Mouse (Mus musculus) MN1 (cell line): Measurements from ENCODE around the gene Pum1.
"Not testable (repeated sequence)": the region's sequence is repeated elsewhere in the genome, so short reads cannot be mapped to it uniquely, and the experiment has no call there.

Experiments
- DNase-seq: peaks from one replicate; pipeline ENCODE4 v3.0.0-alpha.2; 2016; ENCODE audit warnings: low spot score

Pum1 gene

GRCm38 (mm10) chr4:130668541-130668940 lies 5.4 kb downstream of the Pum1 start:
- no peak for DNase-seq

- DNase-seq, result no peak
Observed at GRCm38 (mm10) chr4:130668991-130669390, 5.9 kb downstream of the Pum1 start.

GRCm38 (mm10) chr4:130670023-130670422 lies 6.9 kb downstream of the Pum1 start:
- not testable (repeated sequence) for DNase-seq

GRCm38 (mm10) chr4:130671079-130671845 lies 8.1 kb downstream of the Pum1 start:
- no peak for DNase-seq

GRCm38 (mm10) chr4:130672161-130672560 lies 9.0 kb downstream of the Pum1 start:
- no peak for DNase-seq

GRCm38 (mm10) chr4:130676746-130677145 lies 13.6 kb downstream of the Pum1 start:
- DNase-seq, result no peak

GRCm38 (mm10) chr4:130678149-130678548 lies 15.0 kb downstream of the Pum1 start:
- DNase-seq, result no peak

- DNase-seq, result no peak
Observed at GRCm38 (mm10) chr4:130680676-130681075, 17.6 kb downstream of the Pum1 start.

- not testable (repeated sequence) for DNase-seq
Observed at GRCm38 (mm10) chr4:130683051-130683450, 19.9 kb downstream of the Pum1 start.

GRCm38 (mm10) chr4:130693936-130694335 lies 30.8 kb downstream of the Pum1 start:
- no peak for DNase-seq

- no peak for DNase-seq
Observed at GRCm38 (mm10) chr4:130694982-130695381, 31.9 kb downstream of the Pum1 start.

- DNase-seq, result no peak
Observed at GRCm38 (mm10) chr4:130701061-130701460, 37.9 kb downstream of the Pum1 start.

GRCm38 (mm10) chr4:130702835-130703535 lies 39.9 kb downstream of the Pum1 start:
- DNase-seq, result no peak

- no peak for DNase-seq
Observed at GRCm38 (mm10) chr4:130703601-130704000, 40.5 kb downstream of the Pum1 start.

GRCm38 (mm10) chr4:130704615-130705014 lies 41.5 kb downstream of the Pum1 start:
- DNase-seq, result no peak

GRCm38 (mm10) chr4:130706215-130707000 lies 43.3 kb downstream of the Pum1 start:
- DNase-seq, result no peak

- DNase-seq, result no peak
Observed at GRCm38 (mm10) chr4:130711353-130711848, 48.3 kb downstream of the Pum1 start.

GRCm38 (mm10) chr4:130712341-130712740 lies 49.2 kb downstream of the Pum1 start:
- DNase-seq, result no peak

- no peak for DNase-seq
Observed at GRCm38 (mm10) chr4:130713430-130713829, 50.3 kb downstream of the Pum1 start.

GRCm38 (mm10) chr4:130715126-130715525 lies 52.0 kb downstream of the Pum1 start:
- DNase-seq, result no peak

GRCm38 (mm10) chr4:130715623-130716022 lies 52.5 kb downstream of the Pum1 start:
- DNase-seq, result no peak

- DNase-seq, result no peak
Observed at GRCm38 (mm10) chr4:130719348-130719747, 56.2 kb downstream of the Pum1 start.
